Mouse (Mus musculus) forebrain, postnatal 0 days (tissue): ENCODE results near the gene Lrrc72. TPM values are rescaled to one million over a fixed set of nuclear protein-coding genes. Genes with fewer than 3 reads are reported as not detected.

ENCODE experiments used
- ATAC-seq: fragments of 200-750 bp; cut with Nextera tagmentation; 2 replicates; pipeline ENCODE4 v1.8.0; 2017; ENCODE audit warnings: mild to moderate bottlenecking, moderate library complexity
- DNase-seq: peaks from one replicate; pipeline ENCODE4 v3.0.0-alpha.2; 2015
- H3K27ac ChIP-seq: fragments of 300-500 bp; sonication (generic); 2 replicates; pipeline ENCODE4 v1.5.1; 2014; ENCODE audit warnings: low read depth, mild to moderate bottlenecking, antibody characterized with exemption, low read length, moderate library complexity, mixed read lengths
- H3K27me3 ChIP-seq: fragments of 300-500 bp; sonication (generic); 2 replicates; pipeline ENCODE4 v1.6.1; 2014; ENCODE audit warnings: mild to moderate bottlenecking, low read length, mixed read lengths; ENCODE audit not compliant: insufficient read depth
- H3K36me3 ChIP-seq: fragments of 300-500 bp; sonication (generic); 2 replicates; pipeline ENCODE4 v1.6.1; 2014; ENCODE audit warnings: mild to moderate bottlenecking, moderate library complexity; ENCODE audit not compliant: insufficient read depth
- H3K4me1 ChIP-seq: fragments of 300-500 bp; sonication (generic); 2 replicates; pipeline ENCODE4 v1.6.1; 2014; ENCODE audit warnings: antibody characterized with exemption; ENCODE audit not compliant: insufficient read depth
- H3K4me2 ChIP-seq: fragments of 300-500 bp; sonication (generic); 2 replicates; pipeline ENCODE4 v1.6.1; 2014; ENCODE audit warnings: low read depth, mild to moderate bottlenecking, moderate library complexity
- H3K4me3 ChIP-seq: fragments of 300-500 bp; sonication (generic); 2 replicates; pipeline ENCODE4 v1.5.1; 2014; ENCODE audit warnings: low read depth, low read length, mixed read lengths
- H3K9ac ChIP-seq: fragments of 300-500 bp; sonication (generic); 2 replicates; pipeline ENCODE4 v1.6.1; 2014; ENCODE audit warnings: mild to moderate bottlenecking
- H3K9me3 ChIP-seq: fragments of 300-500 bp; sonication (generic); 2 replicates; pipeline ENCODE4 v1.6.1; 2016; ENCODE audit warnings: low read length
- CTCF ChIP-seq: sonication (generic); IDR thresholded peaks from 2 replicates; pipeline ENCODE4 v1.5.1; 2016; ENCODE audit warnings: antibody characterized with exemption, control low read depth, low read depth
- WGBS: fragments of 180-500 bp; shearing (Covaris S2); extraction: QIAGEN DNeasy Blood & Tissue Kit; methylation state at CpG from one replicate; pipeline ENCODE4 v1.1.7; 2014; 5-methylcytosine and 5-hydroxymethylcytosine counted together
- polyA plus RNA-seq: library from polyadenylated mRNA; unstranded; fragments of >200 nt; fragmentation: Nextera tagmentation; extraction: Ambion mirVana; gene quantifications from 2 replicates; pipeline ENCODE4 v1.2.1, GENCODE M21; 2015
- total RNA-seq: library from RNA; depleted of rRNA; stranded (reverse); fragments of >200 nt; gene quantifications from 2 replicates; pipeline ENCODE4 v1.2.3, GENCODE M21; 2014; rRNA removed

Gene Lrrc72
- total and polyA plus RNA-seq, 2 experiments from 2014 or later = not detected

DNA sequence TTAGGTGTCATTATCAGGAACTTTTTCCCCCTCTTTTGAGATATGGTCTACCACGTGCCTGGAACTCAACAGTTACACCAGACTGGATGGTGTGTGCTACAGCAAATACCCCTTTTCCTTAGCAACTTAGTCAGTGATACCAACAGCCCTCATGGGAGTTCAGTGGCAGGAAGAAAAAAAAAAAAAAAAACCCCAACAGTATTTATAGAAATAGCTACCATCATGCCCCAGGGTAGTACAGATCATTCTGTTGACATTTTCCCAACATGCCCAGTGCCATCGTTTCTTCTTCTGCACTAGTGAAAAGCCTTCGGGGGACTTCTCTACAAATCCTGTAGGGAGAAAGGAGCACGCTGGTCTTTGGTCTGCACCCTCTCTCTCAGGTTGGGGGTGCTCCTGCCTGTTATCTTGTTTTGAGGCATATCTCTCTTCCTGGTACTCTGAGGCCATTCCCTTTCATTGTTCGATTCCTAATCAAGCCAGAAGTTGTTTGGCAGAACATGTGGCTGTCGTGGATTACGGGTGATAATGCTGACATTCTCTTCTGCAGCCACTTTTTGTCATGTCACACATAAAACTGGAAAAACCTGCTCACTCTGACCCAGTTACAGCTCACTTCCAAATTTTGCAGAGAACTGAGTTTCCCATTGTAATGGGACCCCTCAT lies 88.9 kb downstream of the Lrrc72 start:
- H3K27me3 ChIP-seq = no peaks in the 10 kb centered on the region
- H3K9me3 ChIP-seq = no peaks in the 10 kb centered on the region
- no peak overlapping the region for H3K9ac ChIP-seq
- ATAC-seq (no peak), DNase-seq (no peak)
- no peaks in the 10 kb centered on the region for H3K4me1 ChIP-seq
- no peak overlapping the region for H3K27ac ChIP-seq
- peaks cover 15% of the 10 kb centered on the region; the same call in 1 of the 2 replicates for H3K36me3 ChIP-seq
- no peak overlapping the region for H3K4me2 ChIP-seq
- H3K4me3 ChIP-seq = no peak overlapping the region
- no peak for TF ChIP-seq CTCF
- WGBS = 87% methylated on average over 7 of the region's 7 CpGs

Other genes starting within 250 kb of the Lrrc72 start
- 248 and 300 TPM in 2 replicates for gene Tspan13, start 210.9 kb downstream of the Lrrc72 start, total RNA-seq
- gene Tspan13, start 210.9 kb downstream of the Lrrc72 start, polyA plus RNA-seq = 390 and 428 TPM in 2 replicates
- gene Ankmy2, start 96.3 kb downstream of the Lrrc72 start, total RNA-seq = 77.7 and 80.0 TPM in 2 replicates
- gene Ankmy2, start 96.3 kb downstream of the Lrrc72 start, polyA plus RNA-seq = 65.3 and 78.6 TPM in 2 replicates
- gene Bzw2, start 95.3 kb downstream of the Lrrc72 start, total RNA-seq = 379 and 428 TPM in 2 replicates
- 433 and 494 TPM in 2 replicates for gene Bzw2, start 95.3 kb downstream of the Lrrc72 start, polyA plus RNA-seq
- 6.9 and 8.3 TPM in 2 replicates for gene Sostdc1, start 60.7 kb upstream of the Lrrc72 start, total RNA-seq
- 12.6 and 16.7 TPM in 2 replicates for gene Sostdc1, start 60.7 kb upstream of the Lrrc72 start, polyA plus RNA-seq
- 10.3 and 12.4 TPM in 2 replicates for gene Ispd, start 128.1 kb upstream of the Lrrc72 start, total RNA-seq
- gene Ispd, start 128.1 kb upstream of the Lrrc72 start, polyA plus RNA-seq = 8.0 and 9.6 TPM in 2 replicates
- gene D630036H23Rik, start 128.8 kb upstream of the Lrrc72 start, total RNA-seq = 1.1 and 2.9 TPM in 2 replicates
- gene D630036H23Rik, start 128.8 kb upstream of the Lrrc72 start, polyA plus RNA-seq = 1.4 and 2.4 TPM in 2 replicates